Mouse (Mus musculus): ENCODE data around the gene Wdr70.

- TF ChIP-seq TAL1 (IDR thresholded peaks at IDR 0.05; ENCODE audit: low read length) (no peak), GATA1 (IDR thresholded peaks at IDR 0.05; ENCODE audit: low read length) (no peak)
These were observed 112.7 kb downstream of the Wdr70 start for GRCm38 (mm10) chr15:7986274-7986673.

Data from erythroblast, embryonic 14.5 days (primary cell).